Mouse (Mus musculus) thymus, adult 2 months (tissue): Measurements from ENCODE around the gene Gjc2. TPM values are rescaled to one million over a fixed set of nuclear protein-coding genes. Genes with fewer than 3 reads are reported as not detected.
"Not testable (repeated sequence)": the region's sequence is repeated elsewhere in the genome, so short reads cannot be mapped to it uniquely, and the experiment has no call there.

Experiments used
- DNase-seq: peaks from one replicate; pipeline ENCODE4 v3.0.0; 2021
- H3K27ac ChIP-seq: fragments of 200-500 bp; 2 replicates; pipeline ENCODE4 v1.5.1; 2012; ENCODE audit warnings: low read length, control low read depth; ENCODE audit not compliant: control insufficient read depth, insufficient read depth
- H3K27me3 ChIP-seq: fragments of 200-500 bp; 2 replicates; pipeline ENCODE4 v1.6.1; 2012; ENCODE audit warnings: mild to moderate bottlenecking, low read length, moderate library complexity, mixed read lengths; ENCODE audit not compliant: control insufficient read depth, insufficient read depth
- H3K36me3 ChIP-seq: fragments of 200-500 bp; 2 replicates; pipeline ENCODE4 v1.6.1; 2012; ENCODE audit warnings: mild to moderate bottlenecking, low read length, moderate library complexity; ENCODE audit not compliant: control insufficient read depth, insufficient read depth
- H3K4me1 ChIP-seq: fragments of 200-500 bp; replicated peaks from 2 replicates; pipeline ENCODE4 v1.6.1; 2012; ENCODE audit warnings: low read length; ENCODE audit not compliant: control insufficient read depth, insufficient read depth
- H3K4me3 ChIP-seq: fragments of 200-500 bp; 2 replicates; pipeline ENCODE4 v1.5.1; 2012; ENCODE audit warnings: mild to moderate bottlenecking, low read length, control low read depth, moderate library complexity; ENCODE audit not compliant: control insufficient read depth, insufficient read depth
- CTCF ChIP-seq: fragments of 200-500 bp; IDR thresholded peaks from 2 replicates; pipeline ENCODE4 v1.5.1; 2012; ENCODE audit warnings: mild to moderate bottlenecking, control low read depth, low read length, moderate library complexity, borderline replicate concordance; ENCODE audit not compliant: control insufficient read depth, poor library complexity, insufficient read depth; ENCODE audit errors: extremely low read depth
- POLR2A ChIP-seq: fragments of 200-500 bp; IDR thresholded peaks from 2 replicates; pipeline ENCODE4 v1.6.1; 2012; ENCODE audit warnings: mild to moderate bottlenecking, low read length, control low read depth, moderate library complexity; ENCODE audit not compliant: control insufficient read depth, poor library complexity, insufficient read depth; ENCODE audit errors: extremely low read depth
- WGBS: fragments of 180-500 bp; shearing (Covaris S2); methylation state at CpG from one replicate; pipeline ENCODE4 v1.1.7; 2018; 5-methylcytosine and 5-hydroxymethylcytosine counted together
- polyA plus RNA-seq: library from polyadenylated mRNA; depleted of rRNA; stranded (reverse); fragments of >200 nt; gene quantifications from 2 replicates; pipeline ENCODE4 v1.2.3, GENCODE M21; 2012

The Gjc2 gene
- polyA plus RNA-seq, 1 experiment, result 0.66 TPM

DNA sequence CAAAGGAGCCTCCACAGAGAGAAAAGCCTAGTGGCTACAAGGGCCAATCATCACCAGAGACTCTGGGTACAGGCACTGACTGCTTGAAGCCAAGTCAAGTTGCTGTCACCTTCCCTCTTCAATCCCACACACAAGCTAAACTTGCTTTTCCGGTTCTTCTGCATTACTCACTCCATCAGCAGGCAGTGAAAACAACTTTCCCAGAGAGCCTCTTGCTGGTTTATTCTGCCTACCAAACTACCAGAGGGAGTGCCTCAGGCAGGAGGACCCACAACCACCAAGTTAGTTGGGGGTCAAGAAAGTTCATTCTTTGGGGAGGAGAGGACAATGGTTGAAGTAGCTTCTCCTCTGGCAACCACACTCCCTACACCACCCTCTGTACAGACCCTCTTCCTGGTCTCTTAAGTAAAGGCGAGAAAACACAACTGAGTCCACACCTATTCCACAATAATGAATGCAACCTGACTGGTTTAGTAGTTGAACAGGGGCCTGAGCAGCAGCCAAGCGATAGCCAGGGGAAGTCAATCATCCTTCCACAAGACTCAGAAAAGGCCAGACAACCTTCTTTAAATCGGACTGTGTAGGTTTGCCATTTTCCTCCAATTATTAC, 35.5 kb upstream of the Gjc2 start:
- Histone ChIP-seq H3K27me3 (no peaks in the 10 kb centered on the region), H3K4me1 (peaks cover 3% of the 10 kb centered on the region; the same call in 1 of the 2 replicates), H3K4me3 (no peak overlapping the region), H3K27ac (no peak overlapping the region), H3K36me3 (no peaks in the 10 kb centered on the region)
- DNase-seq, result no peak
- 94% methylated on average over 4 of the region's 4 CpGs for WGBS
- no peak for TF ChIP-seq CTCF
- TF ChIP-seq POLR2A, result no peak

GRCm38 (mm10) chr11:59216955-59217354, 33.9 kb upstream of the Gjc2 start:
- H3K27ac ChIP-seq, result no peak overlapping the region
- TF ChIP-seq CTCF, result no peak
- no peak for TF ChIP-seq POLR2A
- 69% methylated on average over 3 of the region's 3 CpGs for WGBS
- peaks cover 10% of the 10 kb centered on the region for H3K4me1 ChIP-seq
- H3K36me3 ChIP-seq, result no peaks in the 10 kb centered on the region
- no peaks in the 10 kb centered on the region for H3K27me3 ChIP-seq
- H3K4me3 ChIP-seq, result no peak overlapping the region
- DNase-seq, result no peak

DNA sequence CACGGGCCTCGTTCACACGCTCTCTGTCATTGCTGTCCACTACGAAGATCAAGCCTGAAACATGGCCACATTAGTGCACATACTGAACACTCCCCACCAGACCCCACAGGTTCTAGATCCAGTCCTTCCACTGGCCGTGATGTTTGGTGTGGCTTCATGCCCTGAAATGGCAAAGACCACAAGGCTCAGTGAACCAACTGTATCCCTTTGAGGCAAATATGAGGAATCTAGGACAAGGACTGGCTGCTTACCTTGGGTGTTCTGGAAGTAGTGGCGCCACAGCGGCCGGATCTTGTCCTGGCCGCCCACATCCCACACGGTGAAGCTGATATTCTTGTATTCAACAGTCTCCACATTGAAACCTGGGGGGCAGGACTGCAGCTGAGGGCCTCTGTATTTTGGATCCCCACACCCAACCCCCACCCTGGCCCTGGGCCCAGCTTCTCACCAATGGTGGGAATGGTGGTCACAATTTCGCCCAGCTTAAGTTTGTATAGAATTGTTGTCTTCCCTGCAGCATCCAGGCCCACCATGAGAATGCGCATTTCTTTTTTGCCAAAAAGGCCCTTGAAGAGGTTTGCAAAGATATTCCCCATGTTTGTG, 30.0 kb upstream of the Gjc2 start:
- H3K4me1 ChIP-seq, result peaks cover 18% of the 10 kb centered on the region
- peaks cover 14% of the 10 kb centered on the region for H3K36me3 ChIP-seq
- no peaks in the 10 kb centered on the region for H3K27me3 ChIP-seq
- H3K27ac ChIP-seq, result no peak overlapping the region
- H3K4me3 ChIP-seq, result no peak overlapping the region
- no peak for DNase-seq
- WGBS, result 94% methylated on average over 12 of the region's 12 CpGs
- TF ChIP-seq CTCF, result no peak
- no peak for TF ChIP-seq POLR2A

GRCm38 (mm10) chr11:59212320-59212719, 29.3 kb upstream of the Gjc2 start:
- peak; percentile 56 for DNase-seq

GRCm38 (mm10) chr11:59211561-59211960, 28.5 kb upstream of the Gjc2 start:
- H3K27me3 ChIP-seq, DNase-seq, H3K27ac ChIP-seq, H3K4me3 ChIP-seq: not testable (repeated sequence)
- Histone ChIP-seq H3K36me3 (peaks cover 14% of the 10 kb centered on the region), H3K4me1 (peaks cover 19% of the 10 kb centered on the region)
- 96% methylated on average over 9 of the region's 9 CpGs for WGBS

More at GRCm38 (mm10) chr11:59212320-59212719, 29.3 kb upstream of the Gjc2 start:
- H3K4me3 ChIP-seq, H3K27me3 ChIP-seq, H3K27ac ChIP-seq: not testable (repeated sequence)
- 5% methylated on average over 12 of the region's 12 CpGs for WGBS
- peaks cover 19% of the 10 kb centered on the region for H3K4me1 ChIP-seq
- H3K36me3 ChIP-seq, result peaks cover 14% of the 10 kb centered on the region

DNA sequence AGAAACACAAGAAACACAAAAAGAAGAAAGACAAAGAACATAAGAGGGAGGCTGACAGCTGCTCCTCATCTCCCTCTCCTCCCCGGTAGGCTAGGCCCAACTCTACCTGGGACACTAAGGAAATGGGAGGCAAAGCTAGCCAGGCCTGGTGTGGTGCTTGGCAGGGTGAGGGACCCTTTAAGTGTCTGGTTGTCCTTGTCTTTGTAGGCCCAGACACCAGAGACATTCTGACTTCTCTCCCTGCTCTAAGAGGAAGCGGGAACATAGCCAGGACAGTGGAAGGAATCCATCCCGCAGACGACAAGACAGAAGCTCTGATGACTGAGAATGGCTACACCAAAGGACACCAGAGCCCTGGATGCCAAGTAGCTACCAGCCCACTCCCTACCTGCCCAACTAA, 27.0 kb upstream of the Gjc2 start:
- 88% methylated on average over 4 of the region's 4 CpGs for WGBS
- no peak for DNase-seq
- H3K4me1 ChIP-seq, result peaks cover 19% of the 10 kb centered on the region
- no peak overlapping the region for H3K27ac ChIP-seq
- no peak for TF ChIP-seq POLR2A
- no peak for TF ChIP-seq CTCF
- peaks cover 14% of the 10 kb centered on the region for H3K36me3 ChIP-seq
- H3K4me3 ChIP-seq, result no peak overlapping the region
- no peaks in the 10 kb centered on the region for H3K27me3 ChIP-seq

DNA sequence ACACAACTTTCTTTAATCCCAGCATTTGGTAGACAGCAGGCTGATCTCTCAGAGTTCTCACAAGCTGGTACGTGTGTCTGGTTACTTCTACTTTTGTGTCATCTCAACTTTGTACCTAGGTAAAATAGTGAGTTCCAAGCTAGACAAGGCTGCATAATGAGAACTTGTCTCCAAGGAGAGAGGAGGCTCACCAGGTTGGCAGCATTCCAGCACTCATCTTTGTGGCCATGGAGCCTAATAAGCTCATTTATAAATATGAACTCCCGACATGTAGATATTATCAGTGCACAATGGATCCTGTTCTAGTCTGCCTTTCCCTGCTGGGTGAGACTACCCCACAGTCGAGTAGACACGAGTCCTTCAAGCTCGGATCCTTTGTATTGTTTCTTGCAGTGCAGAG, 26.6 kb upstream of the Gjc2 start:
- DNase-seq, result no peak
- no peak for TF ChIP-seq CTCF
- no peak for TF ChIP-seq POLR2A
- Histone ChIP-seq H3K27me3 (no peaks in the 10 kb centered on the region), H3K4me1 (peaks cover 19% of the 10 kb centered on the region), H3K4me3 (no peak overlapping the region), H3K27ac (no peak overlapping the region), H3K36me3 (peaks cover 14% of the 10 kb centered on the region)
- 87% methylated on average over 5 of the region's 5 CpGs for WGBS
